Mouse (Mus musculus): ENCODE measurements at regions not wholly inside any gene's neighbourhood (a gene's known extent, or its start where the extent isn't known, plus 50 kb on each side); places are given as distances from the start of the nearest gene placed in this dataset.

DNA sequence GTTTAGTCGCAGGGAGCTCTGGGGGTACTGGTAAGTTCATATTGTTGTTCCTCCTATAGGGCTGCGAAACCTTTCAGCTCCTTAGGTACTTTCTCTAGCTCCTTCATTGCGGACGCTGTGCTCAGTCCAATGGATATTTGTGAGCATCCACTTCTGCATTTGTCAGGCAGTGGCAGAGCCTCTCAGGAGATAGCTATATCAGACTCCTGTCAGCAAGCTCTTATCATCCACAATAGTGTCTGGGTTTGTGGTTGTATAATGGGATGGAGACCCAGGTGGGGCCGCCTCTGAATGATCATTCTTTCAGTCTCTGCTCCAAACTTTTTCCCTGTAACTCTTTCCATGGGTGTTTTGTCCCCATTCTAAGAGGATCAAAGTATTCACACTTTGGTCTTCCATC is 1298.5 kb downstream of the Slitrk1 start:
- TF ChIP-seq NRF1 (IDR thresholded peaks at IDR 0.05; ENCODE audit: insufficient read depth, low read depth, low read length, poor library complexity, severe bottlenecking) (no peak), GATA1 (IDR thresholded peaks at IDR 0.05; ENCODE audit: low read depth, low read length) (peak; percentile 91)
